Mouse (Mus musculus): ENCODE measurements at regions not wholly inside any gene's neighbourhood (a gene's known extent, or its start where the extent isn't known, plus 50 kb on each side); places are given as distances from the start of the nearest gene placed in this dataset.
A peak's percentile ranks its signal among the peaks of the same experiment; 100 is the strongest.

DNA sequence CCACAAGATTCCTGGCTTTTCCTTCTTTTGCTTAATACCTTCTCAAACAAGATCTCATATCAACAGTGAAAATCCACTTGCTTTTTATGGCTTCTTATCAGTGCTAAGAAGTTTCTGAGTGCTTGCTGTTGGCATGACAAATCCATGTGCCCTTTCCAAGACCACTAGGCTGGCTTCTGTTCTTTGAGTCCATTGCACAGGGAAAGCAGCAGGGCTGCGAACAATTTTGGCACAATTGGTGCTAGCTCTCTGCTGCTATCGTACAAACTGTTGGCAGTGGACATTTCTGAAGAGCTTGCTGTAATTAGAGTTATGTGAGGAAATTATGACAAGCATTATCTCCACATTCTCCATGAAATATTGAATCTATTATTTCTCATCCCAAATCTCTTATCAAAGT is 383.5 kb downstream of the G6pd2 start:
- 91% methylated on average over 2 of the region's 2 CpGs for WGBS

GRCm38 (mm10) chr5:62205384-62205783 is 396.8 kb downstream of the G6pd2 start:
- Histone ChIP-seq H3K4me3 (no peak overlapping the region), H3K36me3 (no peaks in the 10 kb centered on the region), H3K4me2 (replicated peaks) (no peak overlapping the region), H3K9me3 (replicated peaks) (no peaks in the 10 kb centered on the region), H3K27ac (no peak overlapping the region), H3K9ac (no peak overlapping the region), H3K27me3 (no peaks in the 10 kb centered on the region), H3K4me1 (no peaks in the 10 kb centered on the region)
- 50% methylated on average over 2 of the region's 2 CpGs for WGBS
- ATAC-seq (ENCODE audit: low FRiP score): 0 out of 2 replicates have a peak, but pooled peaks have one; percentile 46

More for the DNA sequence above, 383.5 kb downstream of the G6pd2 start:
- H3K27ac ChIP-seq: no peak overlapping the region
- no peak overlapping the region for H3K4me2 ChIP-seq (replicated peaks)
- no peak overlapping the region for H3K4me3 ChIP-seq
- no peaks in the 10 kb centered on the region for H3K4me1 ChIP-seq
- no peak for ATAC-seq (ENCODE audit: low FRiP score)
- no peak overlapping the region for H3K9ac ChIP-seq
- no peaks in the 10 kb centered on the region for H3K9me3 ChIP-seq (replicated peaks)
- H3K36me3 ChIP-seq: no peaks in the 10 kb centered on the region
- no peaks in the 10 kb centered on the region for H3K27me3 ChIP-seq

Data from hindbrain, embryonic 12.5 days (tissue).